Mouse (Mus musculus): Measurements from ENCODE around the gene Olfr1322. TPM values are rescaled to one million over a fixed set of nuclear protein-coding genes. Genes with fewer than 3 reads are reported as not detected.

Olfr1322 gene
- not detected in 2 replicates for polyA plus RNA-seq (2012; rRNA removed)

- no peak within 1 kb of the TSS for H3K27ac ChIP-seq (ENCODE audit: control insufficient read depth, insufficient read depth, low read depth, low read length)
- no peaks in the 10 kb centered on the region for H3K27me3 ChIP-seq (ENCODE audit: control insufficient read depth, insufficient read depth, low read length)
- no peaks in the 10 kb centered on the region for H3K4me1 ChIP-seq (ENCODE audit: control insufficient read depth, insufficient read depth, low read length)
- TF ChIP-seq POLR2A (IDR thresholded peaks at IDR 0.05; ENCODE audit: control insufficient read depth, low read depth, low read length) (no peak), CTCF (IDR thresholded peaks at IDR 0.05; ENCODE audit: control insufficient read depth, insufficient read depth, insufficient replicate concordance, low read depth, low read length) (no peak)
- H3K36me3 ChIP-seq (ENCODE audit: control insufficient read depth, insufficient read depth, low read length) = no peaks in the 10 kb centered on the region
- H3K4me3 ChIP-seq (ENCODE audit: control insufficient read depth, low read depth, low read length) = no peak within 1 kb of the TSS
Measured at GRCm38 (mm10) chrX:49891383-49891782, at the start of gene Olfr1322. Gene Olfr1322, minus strand, starts transcription at chrX:49891483.

GRCm38 (mm10) chrX:49877651-49878349, 13.5 kb downstream of the Olfr1322 start:
- TF ChIP-seq POLR2A (IDR thresholded peaks at IDR 0.05; ENCODE audit: control insufficient read depth, low read depth, low read length) = no peak
- TF ChIP-seq CTCF (IDR thresholded peaks at IDR 0.05; ENCODE audit: control insufficient read depth, insufficient read depth, insufficient replicate concordance, low read depth, low read length) = no peak
- Histone ChIP-seq H3K4me3 (ENCODE audit: control insufficient read depth, low read depth, low read length) (no peak overlapping the region), H3K36me3 (ENCODE audit: control insufficient read depth, insufficient read depth, low read length) (no peaks in the 10 kb centered on the region), H3K27me3 (ENCODE audit: control insufficient read depth, insufficient read depth, low read length) (no peaks in the 10 kb centered on the region), H3K27ac (ENCODE audit: control insufficient read depth, insufficient read depth, low read depth, low read length) (no peak overlapping the region), H3K4me1 (ENCODE audit: control insufficient read depth, insufficient read depth, low read length) (no peaks in the 10 kb centered on the region)

Other genes starting within 250 kb of the Olfr1322 start
- not detected in 2 replicates for gene Olfr1320, start 219.2 kb downstream of the Olfr1322 start, polyA plus RNA-seq (2012; rRNA removed)
- gene Olfr1321, start 156.4 kb downstream of the Olfr1322 start, polyA plus RNA-seq (2012; rRNA removed) = not detected in 2 replicates
- gene Igsf1, start 93.7 kb downstream of the Olfr1322 start, polyA plus RNA-seq (2012; rRNA removed) = 0.02 TPM in 1 of 2 replicates, not detected in the other
- not detected in 2 replicates for gene Olfr1323, start 127.9 kb upstream of the Olfr1322 start, polyA plus RNA-seq (2012; rRNA removed)

Measured in testis, adult 2 months (tissue).